Mouse (Mus musculus): ENCODE measurements around the gene Olr1. TPM values are rescaled to one million over a fixed set of nuclear protein-coding genes. Genes with fewer than 3 reads are reported as not detected.

The Olr1 gene
- not detected in 2 replicates for polyA plus RNA-seq (2015; fragmentation: Nextera tagmentation; extraction: Ambion mirVana)

DNA sequence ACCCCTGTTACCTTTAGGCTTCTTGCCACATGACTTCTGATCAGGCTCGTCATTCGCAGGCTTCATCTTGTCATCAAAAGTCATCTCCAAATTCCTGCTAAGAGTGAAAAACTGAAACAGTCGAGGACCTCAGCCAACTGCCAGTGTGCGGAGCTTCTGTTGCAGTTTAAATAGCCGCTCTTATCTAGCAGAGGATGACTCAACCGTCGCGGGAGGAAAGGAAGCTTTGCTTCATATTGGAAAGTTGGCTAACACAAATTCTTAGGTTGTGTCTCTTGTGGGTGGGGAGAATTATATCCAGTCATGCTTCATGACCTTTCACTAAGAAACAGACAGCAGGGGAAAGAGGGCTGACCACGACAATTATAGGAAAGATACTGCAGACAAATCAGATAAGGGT is at the start of gene Olr1:
Gene Olr1 (minus strand): TSS at position 142 of the 400 bp plus-strand sequence.
- no peaks in the 10 kb centered on the region for H3K36me3 ChIP-seq (ENCODE audit: control insufficient read depth, insufficient read depth, low read length)
- 87% methylated on average over 9 of the region's 9 CpGs for WGBS
- no peak for ATAC-seq

DNA sequence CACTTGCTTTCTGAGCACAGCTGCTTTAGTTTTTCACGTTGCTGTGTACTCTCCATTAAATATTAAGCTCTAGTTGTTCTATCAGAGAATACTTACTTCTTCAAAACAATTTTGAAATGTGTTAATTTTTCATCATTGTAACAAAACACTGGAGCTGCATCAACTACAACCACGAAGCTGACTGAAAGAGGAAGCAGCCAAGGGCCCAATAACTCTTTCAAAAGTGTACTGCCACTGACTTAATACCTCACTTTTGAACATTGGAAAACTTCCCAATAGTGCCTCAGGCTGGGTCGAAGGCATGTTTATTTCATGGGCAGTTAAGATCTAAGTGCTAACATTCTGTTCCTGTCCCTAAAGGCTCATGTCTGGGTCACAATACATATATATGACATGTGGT is 41.0 kb upstream of the Olr1 start:
- WGBS, result 75% methylated on average over 3 of the region's 3 CpGs
- Histone ChIP-seq H3K9ac (ENCODE audit: low read depth, low read length) (no peak overlapping the region), H3K36me3 (ENCODE audit: control insufficient read depth, insufficient read depth, low read length) (no peaks in the 10 kb centered on the region), H3K4me2 (ENCODE audit: low read length) (no peak overlapping the region), H3K4me3 (ENCODE audit: low read length) (no peak overlapping the region), H3K27ac (ENCODE audit: low read depth, low read length) (no peak overlapping the region), H3K27me3 (replicated peaks; ENCODE audit: control insufficient read depth, insufficient read depth, low read length) (no peaks in the 10 kb centered on the region), H3K4me1 (ENCODE audit: control insufficient read depth, insufficient read depth, low read depth, low read length) (no peaks in the 10 kb centered on the region), H3K9me3 (ENCODE audit: control insufficient read depth, low read length) (no peaks in the 10 kb centered on the region)
- ATAC-seq, result no peak

More for the DNA sequence above, at the start of gene Olr1:
- Histone ChIP-seq H3K4me1 (ENCODE audit: control insufficient read depth, insufficient read depth, low read depth, low read length) (no peaks in the 10 kb centered on the region), H3K4me2 (ENCODE audit: low read length) (no peak within 1 kb of the TSS), H3K4me3 (ENCODE audit: low read length) (no peak within 1 kb of the TSS), H3K27me3 (replicated peaks; ENCODE audit: control insufficient read depth, insufficient read depth, low read length) (no peaks in the 10 kb centered on the region), H3K27ac (ENCODE audit: low read depth, low read length) (no peak within 1 kb of the TSS), H3K9ac (ENCODE audit: low read depth, low read length) (no peak within 1 kb of the TSS), H3K9me3 (ENCODE audit: control insufficient read depth, low read length) (no peaks in the 10 kb centered on the region)

DNA sequence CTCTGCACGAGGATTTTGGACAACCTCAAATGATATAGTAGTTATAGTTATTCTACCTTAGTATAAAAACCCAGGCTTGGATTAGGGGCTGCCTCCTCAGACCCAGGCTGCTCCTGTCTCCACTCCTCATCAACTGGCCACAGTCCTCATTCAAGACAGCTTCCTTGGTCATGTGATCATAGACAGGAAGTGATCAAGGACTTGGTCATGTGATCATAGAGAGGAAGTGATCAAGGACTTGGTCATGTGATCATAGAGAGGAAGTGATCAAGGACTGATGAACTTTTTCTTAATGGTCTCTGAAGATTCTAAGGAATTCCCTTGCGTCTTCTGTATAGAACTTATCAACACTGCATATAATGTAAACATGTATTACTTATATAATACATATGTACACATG is 40.3 kb upstream of the Olr1 start:
- Histone ChIP-seq H3K27me3 (replicated peaks; ENCODE audit: control insufficient read depth, insufficient read depth, low read length) (no peaks in the 10 kb centered on the region), H3K4me3 (ENCODE audit: low read length) (no peak overlapping the region), H3K9ac (ENCODE audit: low read depth, low read length) (no peak overlapping the region), H3K4me2 (ENCODE audit: low read length) (no peak overlapping the region), H3K4me1 (ENCODE audit: control insufficient read depth, insufficient read depth, low read depth, low read length) (no peaks in the 10 kb centered on the region), H3K27ac (ENCODE audit: low read depth, low read length) (no peak overlapping the region), H3K9me3 (ENCODE audit: control insufficient read depth, low read length) (no peaks in the 10 kb centered on the region), H3K36me3 (ENCODE audit: control insufficient read depth, insufficient read depth, low read length) (no peaks in the 10 kb centered on the region)
- no peak for ATAC-seq
- 95% methylated on average over 2 of the region's 2 CpGs for WGBS

DNA sequence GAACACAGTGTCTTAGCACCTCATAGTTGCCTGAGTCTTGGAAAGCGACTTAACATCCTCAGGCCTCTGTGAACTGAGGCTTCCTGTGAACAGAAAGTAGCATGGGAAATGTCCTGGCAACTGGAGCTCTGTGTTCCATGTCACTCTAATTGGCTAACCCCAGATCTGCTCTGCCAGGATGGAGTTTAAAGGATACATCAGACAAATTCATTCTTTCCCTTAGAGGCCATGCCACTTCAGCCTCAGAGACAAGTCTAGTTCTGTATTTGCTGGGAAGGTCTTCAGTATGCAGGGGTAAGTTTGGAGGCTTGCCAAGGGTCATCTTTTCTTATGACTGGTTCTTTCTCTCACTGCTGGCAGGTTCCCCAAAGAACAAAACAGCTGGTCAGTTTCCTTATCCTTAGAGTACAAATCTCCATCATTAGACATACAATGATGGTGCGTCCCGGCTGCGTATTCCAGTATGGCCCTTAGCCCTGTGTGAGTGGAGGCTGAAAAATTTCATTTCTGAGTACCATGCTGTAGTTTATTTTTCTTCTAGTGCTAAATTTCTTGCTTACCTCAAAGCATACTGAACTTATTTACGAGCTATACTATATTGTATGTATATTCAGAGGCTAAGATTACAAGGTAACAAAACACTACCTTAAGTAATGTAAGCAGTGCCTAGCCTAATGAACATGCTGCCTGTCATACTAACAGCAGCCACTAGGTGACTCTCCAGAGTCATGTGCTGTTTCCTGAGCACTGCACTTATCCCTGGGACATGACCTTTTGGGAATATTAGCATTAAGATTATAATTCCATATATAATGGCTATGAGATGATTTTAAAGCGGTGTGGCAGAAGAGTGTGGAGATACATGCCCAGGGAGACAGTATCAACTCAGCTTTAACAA is 37.0 kb upstream of the Olr1 start:
- H3K4me3 ChIP-seq (ENCODE audit: low read length), result no peak overlapping the region
- H3K27ac ChIP-seq (ENCODE audit: low read depth, low read length), result no peak overlapping the region
- H3K9ac ChIP-seq (ENCODE audit: low read depth, low read length), result no peak overlapping the region
- H3K36me3 ChIP-seq (ENCODE audit: control insufficient read depth, insufficient read depth, low read length), result peaks cover 24% of the 10 kb centered on the region
- ATAC-seq, result peak; percentile 85
- WGBS, result 42% methylated on average over 6 of the region's 6 CpGs
- H3K4me2 ChIP-seq (ENCODE audit: low read length), result no peak overlapping the region
- no peaks in the 10 kb centered on the region for H3K27me3 ChIP-seq (replicated peaks; ENCODE audit: control insufficient read depth, insufficient read depth, low read length)
- no peaks in the 10 kb centered on the region for H3K4me1 ChIP-seq (ENCODE audit: control insufficient read depth, insufficient read depth, low read depth, low read length)
- H3K9me3 ChIP-seq (ENCODE audit: control insufficient read depth, low read length), result no peaks in the 10 kb centered on the region

DNA sequence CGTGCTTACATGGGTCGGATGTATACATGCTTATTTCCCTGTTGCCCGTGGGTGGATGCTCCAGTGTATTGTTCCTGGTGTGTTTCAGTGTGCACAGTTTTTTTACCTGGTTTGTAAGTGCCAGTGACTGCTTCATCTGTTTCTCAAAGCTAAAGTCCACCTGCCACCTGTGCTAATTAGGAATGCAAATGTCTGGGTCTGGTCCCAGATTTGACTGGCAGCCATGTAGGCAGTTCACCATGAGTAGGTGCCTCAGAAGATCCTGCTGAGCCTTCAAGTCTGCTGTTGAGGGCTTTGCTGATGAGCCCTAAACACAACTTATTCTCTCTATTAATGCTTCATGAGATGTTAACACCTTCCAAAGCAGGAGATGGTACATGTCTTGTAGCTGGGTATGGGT is 35.6 kb upstream of the Olr1 start:
- Histone ChIP-seq H3K9me3 (ENCODE audit: control insufficient read depth, low read length) (no peaks in the 10 kb centered on the region), H3K36me3 (ENCODE audit: control insufficient read depth, insufficient read depth, low read length) (peaks cover 34% of the 10 kb centered on the region), H3K4me3 (ENCODE audit: low read length) (no peak overlapping the region), H3K27me3 (replicated peaks; ENCODE audit: control insufficient read depth, insufficient read depth, low read length) (no peaks in the 10 kb centered on the region), H3K9ac (ENCODE audit: low read depth, low read length) (no peak overlapping the region), H3K27ac (ENCODE audit: low read depth, low read length) (no peak overlapping the region), H3K4me1 (ENCODE audit: control insufficient read depth, insufficient read depth, low read depth, low read length) (no peaks in the 10 kb centered on the region), H3K4me2 (ENCODE audit: low read length) (no peak overlapping the region)
- 88% methylated on average over 3 of the region's 3 CpGs for WGBS
- no peak for ATAC-seq

DNA sequence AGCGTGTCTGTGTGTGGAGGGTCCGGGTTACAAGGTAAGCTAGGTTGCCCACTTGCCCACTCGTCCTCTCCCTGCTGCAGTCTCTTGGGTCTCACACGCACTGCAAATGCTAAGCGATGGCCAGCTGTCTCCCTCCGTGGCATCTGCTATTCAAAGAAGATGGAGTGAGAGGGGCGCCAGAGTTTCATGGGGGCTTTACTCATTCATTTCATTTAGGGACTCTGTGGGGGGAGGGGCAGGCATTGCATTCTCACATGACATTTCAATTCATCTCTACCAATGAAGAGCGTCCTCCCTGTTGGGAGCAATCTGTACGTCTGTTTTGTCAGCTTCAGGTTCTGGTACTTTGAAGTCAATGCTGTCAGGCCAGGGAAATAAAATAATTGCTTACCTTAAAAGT is 35.0 kb upstream of the Olr1 start:
- Histone ChIP-seq H3K27me3 (replicated peaks; ENCODE audit: control insufficient read depth, insufficient read depth, low read length) (no peaks in the 10 kb centered on the region), H3K36me3 (ENCODE audit: control insufficient read depth, insufficient read depth, low read length) (peaks cover 34% of the 10 kb centered on the region), H3K4me2 (ENCODE audit: low read length) (no peak overlapping the region), H3K9ac (ENCODE audit: low read depth, low read length) (no peak overlapping the region), H3K4me1 (ENCODE audit: control insufficient read depth, insufficient read depth, low read depth, low read length) (peaks cover under 1% of the 10 kb centered on the region; the same call in 1 of the 2 replicates), H3K27ac (ENCODE audit: low read depth, low read length) (no peak overlapping the region), H3K4me3 (ENCODE audit: low read length) (no peak overlapping the region), H3K9me3 (ENCODE audit: control insufficient read depth, low read length) (no peaks in the 10 kb centered on the region)
- WGBS, result 31% methylated on average over 9 of the region's 9 CpGs
- no peak for ATAC-seq

DNA sequence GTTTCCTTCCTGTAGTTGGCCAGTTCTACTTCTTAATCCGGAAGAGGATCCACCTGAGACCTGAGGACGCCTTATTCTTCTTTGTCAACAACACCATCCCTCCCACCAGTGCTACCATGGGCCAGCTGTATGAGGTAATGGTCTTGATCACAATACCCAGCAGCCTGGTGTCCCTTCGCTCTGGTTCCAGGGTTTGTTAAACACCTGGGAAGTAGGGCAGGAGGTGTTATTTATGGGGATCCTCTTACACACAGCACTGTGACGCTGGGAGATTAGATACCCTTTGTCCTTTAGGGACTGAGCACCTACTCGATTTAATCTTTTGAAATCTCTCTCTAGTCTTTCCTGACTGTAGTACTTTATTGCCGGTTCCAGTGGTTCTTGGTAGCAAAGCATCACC is 31.6 kb upstream of the Olr1 start:
- Histone ChIP-seq H3K27ac (ENCODE audit: low read depth, low read length) (no peak overlapping the region), H3K4me3 (ENCODE audit: low read length) (no peak overlapping the region), H3K4me2 (ENCODE audit: low read length) (no peak overlapping the region), H3K9ac (ENCODE audit: low read depth, low read length) (no peak overlapping the region), H3K4me1 (ENCODE audit: control insufficient read depth, insufficient read depth, low read depth, low read length) (peaks cover 20% of the 10 kb centered on the region), H3K36me3 (ENCODE audit: control insufficient read depth, insufficient read depth, low read length) (peaks cover 34% of the 10 kb centered on the region), H3K27me3 (replicated peaks; ENCODE audit: control insufficient read depth, insufficient read depth, low read length) (no peaks in the 10 kb centered on the region), H3K9me3 (ENCODE audit: control insufficient read depth, low read length) (no peaks in the 10 kb centered on the region)
- no peak for ATAC-seq
- 93% methylated on average over 6 of the region's 6 CpGs for WGBS

DNA sequence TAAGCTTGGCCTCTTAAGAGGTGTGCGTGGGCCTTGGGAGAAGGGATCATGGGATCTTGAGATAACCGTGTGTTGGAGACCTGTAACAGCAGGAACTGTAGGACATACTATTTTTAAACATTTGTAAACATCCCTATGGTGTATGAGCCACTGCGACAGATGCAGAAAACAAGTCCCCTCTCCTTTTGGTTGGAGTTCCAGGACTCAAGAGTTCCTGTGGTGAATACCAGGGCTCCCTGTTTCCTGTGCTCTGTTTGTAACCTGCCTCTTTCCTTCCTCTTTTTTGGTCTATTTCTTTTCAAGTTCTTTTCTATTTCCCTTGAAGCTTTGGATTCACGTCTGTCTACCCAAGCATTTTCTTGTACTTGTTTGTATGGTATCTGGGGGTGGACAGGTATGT is 28.8 kb upstream of the Olr1 start:
- ATAC-seq, result no peak
- Histone ChIP-seq H3K4me3 (ENCODE audit: low read length) (peak overlapping the region; percentile 67), H3K4me1 (ENCODE audit: control insufficient read depth, insufficient read depth, low read depth, low read length) (peaks cover 20% of the 10 kb centered on the region), H3K4me2 (ENCODE audit: low read length) (peak overlapping the region; percentile 64), H3K27ac (ENCODE audit: low read depth, low read length) (no peak overlapping the region), H3K9me3 (ENCODE audit: control insufficient read depth, low read length) (no peaks in the 10 kb centered on the region), H3K27me3 (replicated peaks; ENCODE audit: control insufficient read depth, insufficient read depth, low read length) (no peaks in the 10 kb centered on the region), H3K36me3 (ENCODE audit: control insufficient read depth, insufficient read depth, low read length) (peaks cover 28% of the 10 kb centered on the region), H3K9ac (ENCODE audit: low read depth, low read length) (no peak overlapping the region)
- WGBS, result 85% methylated on average over 4 of the region's 4 CpGs

DNA sequence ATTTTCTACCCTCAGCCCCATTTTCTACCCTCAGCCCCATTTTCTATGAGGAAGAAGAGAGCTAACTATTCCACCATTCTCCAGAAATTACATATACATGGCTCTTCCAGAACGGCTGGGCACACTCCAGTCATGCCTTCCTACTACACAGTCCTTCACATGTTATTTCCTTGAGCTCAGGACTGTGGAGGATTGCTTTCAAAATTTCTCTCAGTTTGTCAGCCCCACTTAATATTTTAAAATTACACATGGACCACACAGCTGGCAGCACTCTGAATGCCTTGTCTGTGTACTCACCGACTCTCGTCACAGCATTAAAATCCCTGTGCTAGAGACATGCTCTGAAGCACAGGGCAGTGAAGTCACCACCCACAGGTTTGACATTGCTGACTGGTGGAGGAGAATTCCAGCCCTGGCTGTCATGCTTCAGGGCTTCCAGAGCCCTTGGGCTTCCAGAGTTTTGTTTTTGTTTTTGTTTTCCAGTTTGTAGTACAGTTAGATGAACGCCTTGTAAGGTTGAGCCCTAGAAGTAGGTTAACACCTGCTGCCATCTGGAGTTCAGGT is 27.7 kb upstream of the Olr1 start:
- H3K4me2 ChIP-seq (ENCODE audit: low read length), result peak overlapping the region; percentile 64
- peak overlapping the region; percentile 86 for H3K27ac ChIP-seq (ENCODE audit: low read depth, low read length)
- peak overlapping the region; percentile 76; the same call in 1 of the 2 replicates for H3K9ac ChIP-seq (ENCODE audit: low read depth, low read length)
- H3K9me3 ChIP-seq (ENCODE audit: control insufficient read depth, low read length), result no peaks in the 10 kb centered on the region
- H3K27me3 ChIP-seq (replicated peaks; ENCODE audit: control insufficient read depth, insufficient read depth, low read length), result no peaks in the 10 kb centered on the region
- ATAC-seq, result peak; percentile 26
- H3K4me3 ChIP-seq (ENCODE audit: low read length), result peak overlapping the region; percentile 67
- H3K4me1 ChIP-seq (ENCODE audit: control insufficient read depth, insufficient read depth, low read depth, low read length), result peaks cover 20% of the 10 kb centered on the region
- peaks cover 18% of the 10 kb centered on the region for H3K36me3 ChIP-seq (ENCODE audit: control insufficient read depth, insufficient read depth, low read length)
- WGBS, result 31% methylated on average over 4 of the region's 4 CpGs

Data from hindbrain, embryonic 16.5 days (tissue).